Mouse (Mus musculus) cerebellum, postnatal 25 days (tissue): ENCODE results near the gene Alkbh3.

Experiments
- DNase-seq, 2 experiments: peaks; one replicate each; pipeline ENCODE4 v3.0.0; 2021; ENCODE audit warnings: mixed read lengths in 2 of 2

Alkbh3 gene

GRCm38 (mm10) chr2:94010335-94011291 is at the start of gene Alkbh3:
Gene Alkbh3 (minus strand): TSS chr2:94010807.
- DNase-seq = peak; percentile 96

DNA sequence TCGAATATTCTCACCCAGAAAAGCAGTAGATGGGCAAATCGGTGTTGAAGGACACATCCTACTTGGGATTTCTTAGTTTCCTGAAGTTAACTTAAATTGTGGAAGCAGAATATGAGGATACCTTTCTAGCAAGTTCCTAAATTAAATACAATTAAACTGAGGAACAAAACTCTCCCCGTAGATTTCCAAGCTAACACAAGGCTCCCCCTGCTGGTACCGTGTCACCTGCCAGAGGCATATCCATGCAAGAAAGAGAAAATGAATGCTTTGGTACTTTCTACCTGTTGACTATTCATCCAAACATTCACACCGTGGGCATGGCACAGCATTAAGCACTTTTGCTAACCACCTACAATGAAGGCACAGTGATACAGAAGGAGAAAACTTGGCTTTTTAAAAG is 48.9 kb upstream of the Alkbh3 start:
- peak in 1 of 2 experiments; percentile 67 for DNase-seq

DNA sequence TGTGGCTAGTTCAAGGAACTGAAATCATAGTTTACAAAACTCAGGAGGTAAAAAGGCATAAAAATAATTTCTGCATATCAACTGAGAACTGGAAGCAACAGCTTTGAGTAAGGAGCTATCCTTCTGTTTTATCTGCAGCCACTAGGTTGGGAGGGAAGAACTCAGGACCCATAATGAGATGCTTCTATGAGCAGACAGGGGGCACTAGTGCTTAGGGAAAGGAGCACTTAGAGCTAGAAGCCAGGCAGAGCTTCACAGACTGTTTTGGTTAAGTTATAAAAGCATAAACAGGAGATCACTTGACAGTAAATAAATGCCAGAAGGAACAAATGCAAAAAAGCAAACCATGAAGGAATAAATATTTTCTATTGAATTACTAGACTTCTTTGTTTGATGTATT is 44.2 kb upstream of the Alkbh3 start:
- peak; percentile 35 to 66 for DNase-seq

GRCm38 (mm10) chr2:94051952-94052351 is 41.3 kb upstream of the Alkbh3 start:
- no peak for DNase-seq

GRCm38 (mm10) chr2:94050901-94051300 is 40.3 kb upstream of the Alkbh3 start:
- DNase-seq = no peak

DNA sequence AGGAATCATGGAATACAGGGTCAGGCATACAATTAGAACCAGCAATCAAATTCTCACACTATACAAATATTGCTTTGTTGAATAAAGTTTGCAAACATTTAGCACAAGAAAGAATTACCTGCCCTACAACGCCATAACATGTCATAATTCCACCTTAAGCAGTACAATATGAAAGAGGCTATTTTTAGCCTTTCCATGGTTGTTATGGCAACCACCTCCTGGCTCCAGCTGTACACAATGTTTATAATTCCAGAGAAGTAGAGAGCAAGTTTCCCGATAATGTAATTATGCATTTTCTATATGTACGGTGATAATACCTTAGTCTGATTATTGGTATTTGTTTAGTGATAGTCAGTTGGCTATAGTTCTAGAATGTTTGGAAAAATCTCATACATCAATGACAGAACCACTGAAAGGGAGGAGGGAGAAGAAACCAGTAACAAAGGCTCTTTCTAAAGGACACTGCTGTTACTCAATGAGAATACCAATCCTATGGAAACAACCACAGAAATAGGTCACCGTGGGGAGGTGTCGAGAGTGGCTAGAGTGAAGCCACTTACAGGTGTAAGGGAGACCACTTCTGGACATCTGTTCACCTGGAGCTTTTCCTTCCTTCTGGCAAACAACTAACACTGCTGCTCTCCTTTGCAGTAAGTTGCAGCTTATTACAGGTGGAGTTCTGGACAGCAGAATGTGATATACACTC is 39.0 kb upstream of the Alkbh3 start:
- no peak for DNase-seq

DNA sequence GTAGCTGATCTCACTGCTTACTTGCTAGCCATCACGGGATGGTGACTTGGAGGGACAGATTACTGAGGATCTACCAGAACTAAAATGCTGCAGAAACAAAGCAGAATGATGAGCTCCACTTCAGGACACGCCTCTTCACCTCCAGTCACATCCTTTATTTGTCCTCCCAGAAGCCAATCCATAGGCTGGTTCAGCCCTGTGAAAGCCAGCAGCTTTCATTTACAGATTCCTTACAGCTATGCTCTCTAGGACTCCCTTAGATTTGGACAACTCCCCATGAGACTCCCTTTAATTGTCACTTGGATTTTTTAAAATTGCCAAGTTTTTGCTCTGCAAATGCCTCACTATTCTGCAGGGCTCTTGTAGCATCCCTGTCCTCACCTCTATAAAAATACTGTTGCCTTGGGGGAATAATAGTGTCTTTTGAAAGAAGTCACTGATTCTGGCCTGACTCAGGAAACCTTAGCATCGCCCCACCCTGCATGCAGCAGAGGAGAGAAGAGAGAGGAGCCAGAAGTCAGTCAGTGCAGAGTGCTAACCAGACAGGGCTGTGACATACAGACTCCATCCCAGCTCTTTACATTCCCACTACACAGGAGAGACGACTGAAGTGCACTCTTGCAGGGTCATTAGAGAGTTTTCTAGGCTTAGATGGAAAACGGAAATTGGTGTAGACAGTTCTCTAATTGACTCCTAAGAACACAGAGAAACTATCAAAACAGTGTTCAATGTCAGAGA is 38.3 kb upstream of the Alkbh3 start:
- DNase-seq = no peak

GRCm38 (mm10) chr2:94048271-94048670 is 37.7 kb upstream of the Alkbh3 start:
- DNase-seq = no peak

DNA sequence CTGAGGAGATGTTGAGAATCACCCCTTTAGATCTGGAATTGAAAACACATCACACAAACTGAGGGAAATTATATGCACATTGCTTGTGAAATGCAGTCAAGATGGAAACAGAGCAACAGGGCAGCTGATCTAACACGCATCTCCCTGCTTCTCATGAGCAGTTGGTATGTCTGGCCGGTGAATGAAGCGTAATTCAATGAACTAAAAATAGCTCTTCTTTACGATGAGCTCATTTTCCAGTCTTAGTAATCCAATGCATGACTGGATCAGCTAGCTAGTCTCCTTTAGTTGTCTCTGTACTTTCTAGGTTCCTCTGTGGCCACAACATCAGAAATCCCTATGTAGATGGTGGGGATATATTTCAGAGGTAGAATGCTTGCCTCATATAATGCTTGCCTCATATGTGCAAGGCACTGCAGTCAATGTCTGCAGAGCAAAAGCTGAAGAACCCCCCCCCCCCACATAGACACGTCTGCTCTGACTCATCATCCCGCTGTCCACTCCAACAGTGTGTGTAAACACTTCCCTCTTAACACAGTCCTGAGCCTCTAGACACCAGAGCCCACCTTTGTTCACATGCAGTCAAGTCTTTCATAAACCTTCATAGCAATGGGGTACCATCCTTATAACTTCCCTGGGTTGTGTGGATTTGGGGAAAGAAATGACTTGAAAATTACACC is 34.9 kb upstream of the Alkbh3 start:
- peak; percentile 34 to 53 for DNase-seq

DNA sequence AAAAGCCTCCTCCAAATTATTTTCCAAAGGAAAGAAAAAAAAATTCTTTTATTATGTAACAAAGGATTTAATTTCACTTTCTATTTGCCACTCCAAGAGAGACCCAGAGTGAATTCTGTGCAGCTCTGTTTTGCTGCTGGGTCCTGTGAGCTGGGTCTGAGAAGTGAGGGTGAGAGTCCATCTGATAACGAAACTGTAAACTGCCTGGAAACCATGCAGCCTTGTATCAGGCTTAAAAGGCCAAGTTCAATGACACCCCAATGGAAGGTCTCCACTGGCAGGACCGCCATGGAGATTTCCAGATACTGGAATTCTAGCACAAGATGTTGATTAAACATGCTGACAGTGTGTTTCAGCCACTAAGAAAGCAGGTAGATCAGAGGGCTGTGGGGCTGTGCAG is 33.6 kb upstream of the Alkbh3 start:
- no peak for DNase-seq

- DNase-seq = no peak
Measured at GRCm38 (mm10) chr2:94043662-94044061, 33.1 kb upstream of the Alkbh3 start.

GRCm38 (mm10) chr2:94042461-94042860 is 31.9 kb upstream of the Alkbh3 start:
- DNase-seq = no peak

- DNase-seq = no peak
Measured at GRCm38 (mm10) chr2:94040391-94041125, 30.0 kb upstream of the Alkbh3 start.

GRCm38 (mm10) chr2:94035428-94036331 is 25.1 kb upstream of the Alkbh3 start:
- DNase-seq = peak; percentile 89 to 90

DNA sequence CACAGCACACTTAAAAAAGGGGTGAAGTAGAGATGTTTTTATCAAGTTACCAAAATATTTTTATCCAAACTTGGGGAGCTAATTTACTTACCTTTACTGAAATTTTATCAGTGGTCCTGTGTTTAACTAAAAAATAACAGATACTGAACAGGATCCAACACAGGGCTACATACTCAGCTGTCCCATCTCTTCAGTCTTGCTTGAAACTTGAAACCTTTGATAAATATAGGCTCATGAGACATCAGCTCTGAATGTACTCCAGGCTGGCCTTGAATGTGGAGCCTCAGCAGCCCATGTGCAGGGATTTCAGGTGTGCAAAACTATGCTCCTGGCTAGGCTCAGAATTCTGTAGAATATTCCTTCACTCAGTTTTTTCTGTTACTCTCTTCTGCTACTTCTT is 20.0 kb upstream of the Alkbh3 start:
- no peak for DNase-seq

DNA sequence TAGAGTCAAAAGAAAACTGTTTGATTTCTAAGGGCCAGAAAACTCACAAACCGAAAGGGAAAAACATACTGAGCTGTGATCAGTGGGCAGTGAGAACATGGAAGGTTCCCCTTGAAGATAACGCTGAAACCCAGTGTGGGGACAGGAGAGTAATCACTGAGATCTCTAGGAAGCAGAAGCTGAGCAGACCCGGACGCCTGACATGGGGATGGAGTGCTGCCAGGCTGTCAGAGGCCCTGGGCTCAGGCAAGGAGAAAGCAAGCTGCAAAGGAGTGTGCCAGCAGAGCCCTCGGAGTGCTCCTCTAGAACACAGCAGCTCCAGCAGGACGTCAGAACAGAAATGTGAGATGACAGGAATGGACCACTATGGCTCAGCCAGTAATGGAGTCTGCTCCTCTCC is 14.0 kb upstream of the Alkbh3 start:
- no peak for DNase-seq

DNA sequence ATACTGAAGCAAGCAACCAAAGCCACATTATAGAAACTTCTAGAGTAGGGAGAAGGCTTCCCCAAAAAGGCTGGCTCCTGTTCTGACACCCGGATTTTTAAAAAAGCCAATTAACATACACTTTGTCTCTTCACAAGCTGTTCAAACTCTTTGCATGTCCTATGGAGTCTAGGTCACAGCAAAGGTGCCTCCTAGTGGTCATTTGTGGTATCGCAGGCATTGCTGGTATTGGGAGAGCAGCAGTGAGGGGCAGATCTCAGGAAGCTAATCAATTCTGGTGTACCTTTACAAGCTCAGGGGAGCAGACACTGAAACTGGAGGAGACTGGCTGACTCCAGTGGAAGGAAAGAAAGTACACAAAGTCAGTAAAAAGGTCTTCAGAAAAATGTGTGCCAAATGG is 8.3 kb downstream of the Alkbh3 start:
- DNase-seq = peak; percentile 87 to 94

- no peak for DNase-seq
Measured at GRCm38 (mm10) chr2:94001918-94002317, 8.7 kb downstream of the Alkbh3 start.

DNA sequence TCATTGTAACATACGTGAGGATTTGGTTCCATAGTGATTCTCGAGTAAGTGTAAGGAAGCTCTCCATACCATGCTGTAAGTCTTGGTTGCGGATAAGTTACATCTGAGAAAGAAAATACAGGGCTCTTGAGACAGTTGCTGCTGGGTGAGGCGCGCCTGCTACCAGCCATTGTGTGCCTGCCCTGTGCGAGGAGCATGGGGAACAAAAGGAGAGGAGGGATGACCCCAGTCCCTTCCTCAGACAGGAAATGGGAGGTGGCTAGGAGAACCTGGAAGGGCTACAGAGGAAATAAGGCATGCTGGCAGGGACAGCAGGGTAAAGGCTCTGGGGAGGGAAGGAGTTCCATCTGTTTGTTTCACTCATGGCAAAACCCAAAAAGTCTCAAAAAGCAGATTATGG is 9.2 kb downstream of the Alkbh3 start:
- no peak for DNase-seq

DNA sequence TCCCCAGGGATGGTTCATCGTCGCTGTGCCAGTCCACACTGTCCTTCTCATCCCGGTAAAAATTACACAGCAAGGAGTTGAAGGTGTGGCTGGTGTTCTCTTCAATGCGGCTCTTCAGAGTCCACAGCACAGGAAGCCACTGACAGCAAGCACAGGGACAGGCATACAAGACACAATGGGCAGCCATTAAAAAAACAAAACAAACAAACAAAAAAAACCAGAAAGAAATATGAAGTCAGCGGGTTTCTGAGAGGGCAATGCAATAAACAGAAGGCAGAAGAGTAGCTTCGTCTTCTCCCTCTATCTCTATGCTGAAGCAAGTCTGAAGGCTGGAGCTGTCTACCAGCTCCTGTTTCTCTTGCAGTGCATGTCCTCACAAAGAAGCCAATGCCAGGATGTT is 14.4 kb downstream of the Alkbh3 start, which contains the start of gene Gm27027:
Gene Gm27027, minus strand, starts transcription at position 101 of the 400 bp plus-strand sequence.
- DNase-seq = no peak

GRCm38 (mm10) chr2:93992810-93993209 is 17.8 kb downstream of the Alkbh3 start:
- no peak for DNase-seq
